Mouse (Mus musculus) kidney, embryonic 15.5 days (tissue): ENCODE measurements around the gene Slc24a4. TPM values are rescaled to one million over a fixed set of nuclear protein-coding genes. Genes with fewer than 3 reads are reported as not detected.
"Not testable (repeated sequence)": the region's sequence is repeated elsewhere in the genome, so short reads cannot be mapped to it uniquely, and the experiment has no call there.

Experiments used
- ATAC-seq: fragments of 200-750 bp; cut with Nextera tagmentation; replicated peaks from 2 replicates; pipeline ENCODE4 v1.8.0; 2017; ENCODE audit warnings: moderate TSS enrichment; ENCODE audit not compliant: low FRiP score
- H3K27ac ChIP-seq: fragments of 300-500 bp; sonication (generic); 2 replicates; pipeline ENCODE4 v1.5.1; 2015; ENCODE audit warnings: mild to moderate bottlenecking, inconsistent platforms
- H3K27me3 ChIP-seq: fragments of 300-500 bp; sonication (generic); 2 replicates; pipeline ENCODE4 v1.6.1; 2015; ENCODE audit warnings: inconsistent platforms
- H3K36me3 ChIP-seq: fragments of 300-500 bp; sonication (generic); 2 replicates; pipeline ENCODE4 v1.6.1; 2015; ENCODE audit warnings: inconsistent platforms
- H3K4me1 ChIP-seq: fragments of 300-500 bp; sonication (generic); 2 replicates; pipeline ENCODE4 v1.6.1; 2015; ENCODE audit warnings: inconsistent platforms
- H3K4me2 ChIP-seq: fragments of 300-500 bp; sonication (generic); 2 replicates; pipeline ENCODE4 v1.6.1; 2015; ENCODE audit warnings: moderate library complexity, mild to moderate bottlenecking, inconsistent platforms
- H3K4me3 ChIP-seq: fragments of 300-500 bp; sonication (generic); replicated peaks from 2 replicates; pipeline ENCODE4 v1.5.1; 2015; ENCODE audit warnings: mild to moderate bottlenecking, inconsistent platforms
- H3K9ac ChIP-seq: fragments of 300-500 bp; sonication (generic); 2 replicates; pipeline ENCODE4 v1.6.1; 2015; ENCODE audit warnings: mild to moderate bottlenecking, inconsistent platforms
- H3K9me3 ChIP-seq: fragments of 300-500 bp; sonication (generic); replicated peaks from 2 replicates; pipeline ENCODE4 v1.6.1; 2016; ENCODE audit warnings: inconsistent platforms
- whole genome bisulfite sequencing: fragments of 180-500 bp; shearing (Covaris S2); methylation state at CpG from one replicate; pipeline ENCODE4 v1.1.7; 2015; ENCODE audit warnings: mixed read lengths; 5-methylcytosine and 5-hydroxymethylcytosine counted together
- polyA plus RNA-seq: library from polyadenylated mRNA; unstranded; fragments of >200 nt; fragmentation: Nextera tagmentation; extraction: Ambion mirVana; gene quantifications from 2 replicates; pipeline ENCODE4 v1.2.1, GENCODE M21; 2015

The Slc24a4 gene
- polyA plus RNA-seq, 1 experiment from 2014 or later = 0.06 TPM

DNA sequence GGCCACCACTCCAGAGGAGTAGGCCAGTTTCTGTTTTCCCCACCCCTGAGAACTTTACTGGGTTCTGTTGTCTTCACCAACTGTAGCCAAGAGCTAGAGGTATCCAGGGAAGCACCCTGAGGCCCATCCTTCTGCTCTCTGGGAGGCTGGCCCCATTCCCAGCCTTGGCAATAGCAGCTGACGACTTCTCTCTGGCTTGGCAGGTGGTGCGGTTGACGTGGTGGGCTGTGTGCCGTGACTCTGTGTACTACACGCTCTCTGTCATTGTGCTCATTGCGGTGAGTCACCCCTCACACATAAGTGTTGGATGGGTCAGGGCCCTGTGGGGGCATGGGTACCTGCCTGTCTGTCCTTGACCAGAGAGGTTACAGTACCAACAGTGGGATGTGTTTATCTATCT is 94.9 kb downstream of the Slc24a4 start:
- WGBS = 92% methylated on average over 6 of the region's 6 CpGs
- H3K4me1 ChIP-seq = no peaks in the 10 kb centered on the region
- H3K4me3 ChIP-seq = no peak overlapping the region

DNA sequence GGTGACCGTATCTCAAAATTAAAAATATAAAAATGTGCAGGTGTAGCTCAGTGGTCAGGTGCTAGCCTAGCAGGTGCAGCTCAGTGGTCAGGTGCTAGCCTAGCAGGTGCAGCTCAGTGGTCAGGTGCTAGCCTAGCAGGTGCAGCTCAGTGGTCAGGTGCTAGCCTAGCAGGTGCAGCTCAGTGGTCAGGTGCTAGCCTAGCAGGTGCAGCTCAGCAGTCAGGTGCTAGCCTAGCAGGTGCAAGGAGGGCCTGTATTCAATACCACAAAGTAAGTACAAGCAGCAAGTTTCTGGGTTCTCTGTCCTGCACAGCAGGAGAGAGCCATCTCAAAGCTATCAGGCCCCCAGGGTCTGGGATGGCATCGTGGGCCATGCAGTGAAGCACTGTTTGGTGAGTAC is 95.6 kb downstream of the Slc24a4 start:
- not testable (repeated sequence) for H3K9me3 ChIP-seq, H3K4me1 ChIP-seq, ATAC-seq, H3K4me3 ChIP-seq, H3K27ac ChIP-seq, H3K36me3 ChIP-seq, H3K27me3 ChIP-seq, H3K9ac ChIP-seq, H3K4me2 ChIP-seq
- WGBS = 79% methylated on average over 2 of the region's 2 CpGs

More for the DNA sequence above, 94.9 kb downstream of the Slc24a4 start:
- no peaks in the 10 kb centered on the region for H3K9me3 ChIP-seq
- no peak overlapping the region for H3K27ac ChIP-seq
- no peak overlapping the region for H3K9ac ChIP-seq
- no peak overlapping the region for H3K4me2 ChIP-seq
- no peaks in the 10 kb centered on the region for H3K27me3 ChIP-seq
- H3K36me3 ChIP-seq = no peaks in the 10 kb centered on the region
- no peak for ATAC-seq

DNA sequence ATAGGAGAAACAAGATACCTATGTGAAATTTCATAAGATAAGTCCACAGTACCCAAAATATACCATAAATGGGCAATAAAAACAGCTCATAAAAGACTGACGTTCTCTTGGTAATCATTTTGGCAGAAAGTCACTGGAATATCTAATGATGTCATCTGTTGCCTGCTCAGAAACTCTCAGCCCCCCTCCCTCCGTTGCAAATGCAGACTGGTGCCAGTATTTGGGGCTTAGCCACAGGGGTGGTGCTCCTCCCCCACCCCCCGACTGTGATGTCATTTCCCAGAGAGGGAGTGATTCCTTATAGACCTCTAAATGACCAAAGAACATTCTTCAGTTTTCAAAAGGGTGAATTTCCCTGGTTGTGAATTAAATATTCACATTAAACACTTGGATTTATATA is 96.6 kb downstream of the Slc24a4 start:
- no peak overlapping the region for H3K9ac ChIP-seq
- no peak overlapping the region for H3K4me2 ChIP-seq
- no peak overlapping the region for H3K27ac ChIP-seq
- no peak overlapping the region for H3K4me3 ChIP-seq
- 47% methylated on average over 3 of the region's 3 CpGs for WGBS
- H3K36me3 ChIP-seq = no peaks in the 10 kb centered on the region
- ATAC-seq = no peak
- H3K9me3 ChIP-seq = no peaks in the 10 kb centered on the region
- H3K27me3 ChIP-seq = no peaks in the 10 kb centered on the region
- H3K4me1 ChIP-seq = no peaks in the 10 kb centered on the region

- H3K9me3 ChIP-seq = no peaks in the 10 kb centered on the region
- 74% methylated on average over 3 of the region's 3 CpGs for WGBS
- H3K27me3 ChIP-seq = no peaks in the 10 kb centered on the region
- no peaks in the 10 kb centered on the region for H3K36me3 ChIP-seq
- H3K27ac ChIP-seq = no peak overlapping the region
- H3K9ac ChIP-seq = no peak overlapping the region
- ATAC-seq = no peak
- no peak overlapping the region for H3K4me3 ChIP-seq
- H3K4me1 ChIP-seq = no peaks in the 10 kb centered on the region
- no peak overlapping the region for H3K4me2 ChIP-seq
Measured at GRCm38 (mm10) chr12:102235551-102235950, 107.0 kb downstream of the Slc24a4 start.

DNA sequence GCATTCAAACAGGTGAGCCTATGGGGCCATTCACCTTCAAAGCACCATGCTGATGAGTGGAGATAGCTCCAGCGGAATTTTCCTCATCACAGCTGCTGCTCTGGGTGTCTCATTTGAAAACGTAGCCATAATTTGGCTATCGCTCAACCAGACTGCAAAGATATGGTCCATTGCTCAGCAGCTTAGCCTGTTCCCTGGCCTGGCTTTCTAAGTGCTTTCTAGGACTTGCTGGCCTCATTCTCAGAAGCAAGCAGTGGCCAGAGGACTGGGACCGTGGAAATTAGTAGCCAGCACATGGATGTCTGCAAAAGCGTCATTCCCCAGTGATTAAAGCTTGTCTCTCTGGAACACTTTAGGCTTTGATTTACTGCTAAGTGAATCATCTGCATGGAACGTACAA is 107.8 kb downstream of the Slc24a4 start:
- Histone ChIP-seq H3K4me3 (no peak overlapping the region), H3K36me3 (no peaks in the 10 kb centered on the region), H3K9me3 (no peaks in the 10 kb centered on the region), H3K9ac (no peak overlapping the region), H3K4me1 (no peaks in the 10 kb centered on the region), H3K27ac (no peak overlapping the region), H3K4me2 (no peak overlapping the region), H3K27me3 (no peaks in the 10 kb centered on the region)
- WGBS = 67% methylated on average over 6 of the region's 6 CpGs
- no peak for ATAC-seq

- no peaks in the 10 kb centered on the region for H3K27me3 ChIP-seq
- H3K4me3 ChIP-seq = no peak overlapping the region
- 0 out of 2 replicates have a peak, but pooled peaks have one; percentile 42 for ATAC-seq
- no peaks in the 10 kb centered on the region for H3K36me3 ChIP-seq
- H3K9me3 ChIP-seq = no peaks in the 10 kb centered on the region
- no peak overlapping the region for H3K27ac ChIP-seq
- no peak overlapping the region for H3K9ac ChIP-seq
- peaks cover 10% of the 10 kb centered on the region for H3K4me1 ChIP-seq
- no peak overlapping the region for H3K4me2 ChIP-seq
- 44% methylated on average over 6 of the region's 6 CpGs for WGBS
Measured at GRCm38 (mm10) chr12:102242076-102242722, 113.7 kb downstream of the Slc24a4 start.

- WGBS = 28% methylated on average over 1 of the region's 1 CpGs
- Histone ChIP-seq H3K4me3 (no peak overlapping the region), H3K36me3 (no peaks in the 10 kb centered on the region), H3K9me3 (no peaks in the 10 kb centered on the region), H3K4me1 (peaks cover 10% of the 10 kb centered on the region), H3K27ac (no peak overlapping the region), H3K4me2 (no peak overlapping the region), H3K27me3 (no peaks in the 10 kb centered on the region), H3K9ac (no peak overlapping the region)
- peak; percentile 80 for ATAC-seq
Measured at GRCm38 (mm10) chr12:102243915-102244314, 115.4 kb downstream of the Slc24a4 start.

DNA sequence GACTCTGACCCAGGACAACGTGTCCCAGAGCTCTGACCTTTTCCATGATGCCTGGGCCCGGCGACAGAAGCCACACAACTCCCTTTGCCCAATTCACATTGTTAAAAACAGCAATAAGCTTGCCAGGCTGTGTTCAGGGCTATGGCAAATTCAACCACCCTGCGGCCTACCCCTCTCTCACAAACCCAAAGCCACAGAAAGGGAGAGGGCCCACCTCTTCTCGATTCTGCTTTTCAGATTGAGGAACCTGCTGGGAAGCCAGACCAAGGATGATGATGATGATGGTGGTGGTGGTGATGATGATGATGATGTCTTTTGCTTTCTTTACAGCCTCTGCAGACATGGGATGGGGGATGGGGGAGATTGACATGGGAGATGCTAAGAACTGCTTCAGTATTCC is 117.7 kb downstream of the Slc24a4 start:
- H3K9ac ChIP-seq = no peak overlapping the region
- H3K4me3 ChIP-seq = no peak overlapping the region
- no peaks in the 10 kb centered on the region for H3K9me3 ChIP-seq
- peaks cover 10% of the 10 kb centered on the region for H3K4me1 ChIP-seq
- no peak overlapping the region for H3K27ac ChIP-seq
- no peak overlapping the region for H3K4me2 ChIP-seq
- 90% methylated on average over 5 of the region's 5 CpGs for WGBS
- H3K27me3 ChIP-seq = no peaks in the 10 kb centered on the region
- H3K36me3 ChIP-seq = no peaks in the 10 kb centered on the region
- ATAC-seq = no peak

DNA sequence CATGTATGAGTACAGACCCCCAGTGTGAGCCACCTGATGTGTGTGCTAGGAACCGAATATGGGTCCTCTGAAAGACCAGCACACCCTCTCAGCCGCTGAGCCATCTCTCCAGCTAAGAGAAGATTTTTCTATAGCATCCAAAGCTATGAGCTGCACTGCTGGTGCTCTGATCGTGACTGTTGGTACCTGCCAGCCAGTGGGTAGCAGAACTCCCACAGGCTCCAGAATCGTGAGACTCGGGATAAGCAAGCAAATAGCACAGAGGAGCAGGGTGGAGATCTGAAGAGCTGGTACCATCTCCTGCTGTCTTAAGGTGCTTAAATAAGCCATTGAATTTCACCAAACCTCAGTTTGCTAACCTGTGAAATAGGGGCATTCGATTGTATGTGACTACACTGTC is 119.6 kb downstream of the Slc24a4 start:
- no peaks in the 10 kb centered on the region for H3K4me1 ChIP-seq
- H3K27me3 ChIP-seq = no peaks in the 10 kb centered on the region
- no peak overlapping the region for H3K27ac ChIP-seq
- no peak overlapping the region for H3K4me2 ChIP-seq
- H3K9me3 ChIP-seq = no peaks in the 10 kb centered on the region
- no peak for ATAC-seq
- WGBS = 92% methylated on average over 6 of the region's 6 CpGs
- no peaks in the 10 kb centered on the region for H3K36me3 ChIP-seq
- H3K9ac ChIP-seq = no peak overlapping the region
- no peak overlapping the region for H3K4me3 ChIP-seq

DNA sequence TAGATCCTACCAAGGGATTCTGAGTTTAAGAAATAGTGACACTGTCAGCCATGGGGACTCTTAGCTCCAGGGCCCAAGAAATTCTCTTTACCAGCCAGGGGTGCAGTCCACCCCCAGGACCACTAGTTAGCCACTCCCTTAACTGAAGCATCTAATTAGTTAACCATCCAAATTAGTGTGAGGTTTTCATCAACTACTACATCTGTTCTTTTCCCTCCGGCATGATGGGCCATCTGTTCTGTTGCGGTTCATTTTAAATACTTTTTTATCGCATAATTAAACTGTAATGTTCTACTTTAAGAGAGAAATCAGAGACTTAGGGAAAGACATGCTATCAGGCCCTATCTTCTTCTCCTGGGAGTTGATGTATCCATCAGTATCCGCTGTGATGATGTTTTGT is 121.8 kb downstream of the Slc24a4 start:
- no peaks in the 10 kb centered on the region for H3K4me1 ChIP-seq
- no peak overlapping the region for H3K9ac ChIP-seq
- no peak overlapping the region for H3K4me2 ChIP-seq
- H3K27me3 ChIP-seq = no peaks in the 10 kb centered on the region
- no peaks in the 10 kb centered on the region for H3K36me3 ChIP-seq
- no peak overlapping the region for H3K27ac ChIP-seq
- no peaks in the 10 kb centered on the region for H3K9me3 ChIP-seq
- ATAC-seq = no peak
- H3K4me3 ChIP-seq = no peak overlapping the region
- 90% methylated on average over 4 of the region's 4 CpGs for WGBS

- no peak for ATAC-seq
- H3K4me1 ChIP-seq = no peaks in the 10 kb centered on the region
- no peaks in the 10 kb centered on the region for H3K27me3 ChIP-seq
- H3K36me3 ChIP-seq = no peaks in the 10 kb centered on the region
- WGBS = 79% methylated on average over 3 of the region's 3 CpGs
- no peak overlapping the region for H3K4me3 ChIP-seq
- no peaks in the 10 kb centered on the region for H3K9me3 ChIP-seq
- no peak overlapping the region for H3K9ac ChIP-seq
- no peak overlapping the region for H3K4me2 ChIP-seq
- H3K27ac ChIP-seq = no peak overlapping the region
Measured at GRCm38 (mm10) chr12:102251070-102251469, 122.5 kb downstream of the Slc24a4 start.

DNA sequence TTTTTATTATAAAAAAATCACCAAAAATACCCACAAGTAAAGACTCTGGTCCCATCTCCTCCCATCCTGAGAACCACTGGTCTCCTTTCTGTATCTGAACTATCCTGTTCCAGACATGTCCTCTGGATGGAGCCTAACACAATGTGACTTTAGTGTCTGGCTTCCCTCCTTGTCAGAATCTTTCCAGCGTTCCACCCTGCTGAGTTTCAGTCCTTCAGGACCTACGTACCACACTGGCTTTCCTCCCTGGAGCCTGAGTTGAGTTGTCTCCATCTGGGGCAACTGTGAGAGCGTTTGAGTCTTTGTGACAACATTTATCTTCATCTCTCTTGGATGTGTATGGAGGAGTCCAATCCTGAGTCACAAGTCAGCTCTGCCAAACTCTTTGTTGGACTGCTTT is 123.5 kb downstream of the Slc24a4 start:
- 75% methylated on average over 3 of the region's 3 CpGs for WGBS
- H3K4me3 ChIP-seq = no peak overlapping the region
- ATAC-seq = no peak

GRCm38 (mm10) chr12:102252525-102252924 is 124.0 kb downstream of the Slc24a4 start:
- Histone ChIP-seq H3K4me3 (no peak overlapping the region), H3K9me3 (no peaks in the 10 kb centered on the region), H3K27ac (no peak overlapping the region), H3K4me2 (no peak overlapping the region), H3K9ac (no peak overlapping the region), H3K27me3 (no peaks in the 10 kb centered on the region), H3K36me3 (no peaks in the 10 kb centered on the region), H3K4me1 (no peaks in the 10 kb centered on the region)
- WGBS = 57% methylated on average over 1 of the region's 1 CpGs
- no peak for ATAC-seq

More for the DNA sequence above, 123.5 kb downstream of the Slc24a4 start:
- Histone ChIP-seq H3K4me1 (no peaks in the 10 kb centered on the region), H3K9ac (no peak overlapping the region), H3K27ac (no peak overlapping the region), H3K27me3 (no peaks in the 10 kb centered on the region), H3K36me3 (no peaks in the 10 kb centered on the region), H3K4me2 (no peak overlapping the region), H3K9me3 (no peaks in the 10 kb centered on the region)
